Mouse (Mus musculus): ENCODE data around the gene Gm49711. TPM values are rescaled to one million over a fixed set of nuclear protein-coding genes. Genes with fewer than 3 reads are reported as not detected.

Gm49711 gene
- total RNA-seq, 4 experiments from 2014 or later = 0.39 TPM; not detected in 3

GRCm38 (mm10) chr16:92119013-92119515 is 60.9 kb downstream of the Gm49711 start:
- DNase-seq (ENCODE audit: low spot score in 2 of 2) = no peak

GRCm38 (mm10) chr16:92120899-92121531 is 62.9 kb downstream of the Gm49711 start:
- DNase-seq (ENCODE audit: low spot score in 2 of 2) = peak in 1 of 2 experiments; percentile 31

- no peak for DNase-seq (ENCODE audit: low spot score in 2 of 2)
These were observed 69.1 kb downstream of the Gm49711 start for GRCm38 (mm10) chr16:92127226-92127625.

DNA sequence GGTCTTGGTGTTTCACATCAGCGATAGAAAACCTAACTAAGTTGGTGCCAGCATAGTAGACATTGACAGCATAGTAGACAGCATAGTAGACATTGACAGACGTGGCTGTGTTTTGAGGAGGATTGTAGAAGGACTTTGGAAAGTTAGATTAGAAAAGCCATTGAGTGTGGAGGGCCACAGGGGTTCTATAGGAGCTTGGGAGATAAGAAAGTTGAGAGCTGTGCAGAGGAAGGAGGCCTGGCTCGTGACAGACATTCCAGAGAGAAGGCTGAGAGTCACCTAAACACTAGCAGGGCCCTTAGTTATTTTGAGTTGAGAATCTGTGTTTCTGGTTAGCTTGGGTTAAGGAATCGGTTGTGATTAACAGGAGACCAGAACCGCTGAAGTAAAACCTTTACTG is 69.5 kb downstream of the Gm49711 start:
- no peak for DNase-seq (ENCODE audit: low spot score in 2 of 2)

- no peak for DNase-seq (ENCODE audit: low spot score in 2 of 2)
These were observed 71.7 kb downstream of the Gm49711 start for GRCm38 (mm10) chr16:92129843-92130242.

- no peak for DNase-seq (ENCODE audit: low spot score in 2 of 2)
These were observed 74.4 kb downstream of the Gm49711 start for GRCm38 (mm10) chr16:92132511-92132910.

DNA sequence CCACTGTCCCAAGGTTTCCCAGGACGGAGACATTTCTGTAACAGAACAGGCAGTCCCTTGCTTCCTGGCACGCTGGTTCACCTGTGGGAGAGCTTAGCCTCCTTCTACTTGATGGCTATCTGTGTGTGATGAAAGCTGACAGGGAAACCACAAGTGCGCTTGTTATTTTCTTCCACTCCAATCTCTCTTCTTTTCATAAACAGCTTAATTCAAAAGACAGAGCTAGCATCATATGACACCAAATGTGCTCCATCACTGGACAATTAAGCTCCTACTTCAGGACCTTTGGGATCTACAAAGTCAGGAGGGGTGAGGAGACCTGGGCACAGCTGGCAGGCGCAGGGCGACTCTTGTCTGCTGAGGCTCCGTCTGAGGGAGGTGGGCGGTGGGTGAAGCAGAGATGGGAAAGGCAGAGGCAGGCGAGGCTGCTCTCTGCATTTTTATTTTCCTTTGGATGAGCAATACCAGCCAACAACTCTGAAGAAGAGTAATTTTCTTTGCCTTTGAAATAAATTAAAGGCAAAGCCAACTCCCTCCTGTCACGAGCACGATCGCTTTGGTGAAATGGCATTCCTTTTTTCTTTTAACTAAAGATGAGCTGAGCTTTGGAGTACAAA is 76.1 kb downstream of the Gm49711 start:
- no peak for DNase-seq (ENCODE audit: low spot score in 2 of 2)

DNA sequence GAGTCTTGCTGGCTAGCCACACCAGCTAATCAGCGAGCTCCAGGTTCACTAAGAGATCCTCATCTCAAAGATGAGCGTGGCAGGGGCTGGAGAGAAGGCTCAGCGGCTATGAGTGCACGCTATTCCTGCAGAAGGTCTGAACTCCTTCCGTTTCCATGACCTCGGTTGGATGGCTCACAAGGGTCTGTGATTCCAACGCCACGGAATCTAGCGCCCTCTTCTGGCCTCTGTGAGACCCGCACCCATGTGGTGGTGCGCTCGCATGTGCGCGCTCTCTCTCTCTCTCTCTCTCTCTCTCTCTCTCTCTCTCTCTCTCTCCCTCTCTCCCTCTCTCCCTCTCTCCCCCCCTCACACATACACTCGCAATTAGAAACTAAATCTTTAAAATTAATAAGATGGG is 78.2 kb downstream of the Gm49711 start:
- no peak for DNase-seq (ENCODE audit: low spot score in 2 of 2)

DNA sequence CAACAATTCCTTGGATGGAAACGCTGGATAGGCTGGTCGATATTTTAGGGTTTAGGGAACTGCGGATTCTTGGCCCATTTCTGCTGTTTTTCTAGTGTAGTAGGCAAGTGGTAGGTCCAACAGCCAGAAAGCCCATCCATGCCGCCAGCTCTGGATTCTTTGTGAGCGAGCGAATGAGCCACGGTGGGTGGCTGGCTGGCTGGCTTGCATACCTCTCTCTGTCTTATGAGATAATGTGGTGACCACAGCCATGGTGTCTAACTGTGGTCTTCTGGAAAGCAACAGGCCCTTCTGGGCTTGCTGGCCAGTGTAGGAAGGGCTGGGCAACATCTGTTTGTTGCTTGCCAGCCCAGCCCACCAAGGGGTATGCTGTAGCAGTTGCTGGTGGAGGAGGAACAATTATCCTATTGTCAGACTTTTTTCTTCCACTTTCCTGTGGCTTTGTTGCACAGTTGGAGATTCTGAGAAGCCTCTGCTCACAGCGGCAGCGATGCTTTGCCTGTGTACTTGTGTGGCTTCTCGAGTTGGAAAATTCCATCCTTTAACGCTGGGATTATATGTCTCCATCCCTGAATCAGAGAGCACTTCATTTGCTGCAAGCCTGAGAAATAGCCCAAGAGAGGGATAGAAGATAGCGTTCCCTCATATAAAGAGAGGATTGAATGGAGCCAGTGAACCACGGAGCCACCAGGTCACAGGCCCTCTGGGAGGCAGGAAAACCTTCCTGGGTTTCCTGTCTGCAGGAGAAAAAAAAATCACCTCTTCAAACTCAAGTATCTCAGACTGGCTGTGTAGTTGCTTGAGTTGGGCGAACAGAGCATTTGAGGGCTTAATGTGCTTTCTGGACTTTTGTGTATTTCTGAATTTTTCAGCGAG is 81.5 kb downstream of the Gm49711 start:
- no peak for DNase-seq (ENCODE audit: low spot score in 2 of 2)

DNA sequence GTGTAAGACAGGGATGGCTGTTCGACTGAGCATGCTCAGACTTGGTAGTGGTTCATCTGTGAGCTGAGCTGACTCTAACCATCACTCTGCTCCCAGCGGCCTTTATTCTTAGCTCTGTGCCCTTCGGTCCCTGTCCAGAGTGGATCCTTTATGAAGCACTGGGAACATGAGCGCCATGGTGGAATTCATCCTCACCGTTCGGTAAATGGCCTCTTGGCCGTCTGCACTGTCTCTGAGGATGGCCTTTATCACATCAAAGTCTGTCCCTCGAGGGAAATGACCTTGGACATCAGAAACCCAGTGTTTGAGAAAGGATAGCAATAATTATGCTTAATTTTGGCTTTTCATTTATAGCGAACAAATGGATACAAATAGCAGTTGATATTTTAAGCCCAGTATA is 82.2 kb downstream of the Gm49711 start:
- no peak for DNase-seq (ENCODE audit: low spot score in 2 of 2)

DNA sequence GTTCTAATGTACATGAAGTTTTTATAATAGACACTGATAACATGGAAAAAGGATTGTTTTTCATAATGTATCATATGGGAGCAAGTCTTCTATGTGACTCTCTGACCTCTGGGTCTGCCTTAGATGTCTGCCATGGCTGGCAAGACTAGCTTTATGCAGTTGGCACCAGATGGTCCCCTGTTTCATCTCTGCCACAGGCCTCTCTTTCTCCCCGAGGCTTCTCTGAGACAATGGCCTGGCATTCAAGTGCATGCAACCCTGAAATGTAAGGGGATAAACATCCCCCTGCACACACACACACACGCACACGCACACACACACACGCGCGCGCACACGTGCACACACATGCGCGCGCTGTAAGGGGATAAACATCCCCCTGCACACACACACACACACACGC is 82.9 kb downstream of the Gm49711 start:
- no peak for DNase-seq (ENCODE audit: low spot score in 2 of 2)

GRCm38 (mm10) chr16:92142426-92143012 is 84.4 kb downstream of the Gm49711 start:
- no peak for DNase-seq (ENCODE audit: low spot score in 2 of 2)

DNA sequence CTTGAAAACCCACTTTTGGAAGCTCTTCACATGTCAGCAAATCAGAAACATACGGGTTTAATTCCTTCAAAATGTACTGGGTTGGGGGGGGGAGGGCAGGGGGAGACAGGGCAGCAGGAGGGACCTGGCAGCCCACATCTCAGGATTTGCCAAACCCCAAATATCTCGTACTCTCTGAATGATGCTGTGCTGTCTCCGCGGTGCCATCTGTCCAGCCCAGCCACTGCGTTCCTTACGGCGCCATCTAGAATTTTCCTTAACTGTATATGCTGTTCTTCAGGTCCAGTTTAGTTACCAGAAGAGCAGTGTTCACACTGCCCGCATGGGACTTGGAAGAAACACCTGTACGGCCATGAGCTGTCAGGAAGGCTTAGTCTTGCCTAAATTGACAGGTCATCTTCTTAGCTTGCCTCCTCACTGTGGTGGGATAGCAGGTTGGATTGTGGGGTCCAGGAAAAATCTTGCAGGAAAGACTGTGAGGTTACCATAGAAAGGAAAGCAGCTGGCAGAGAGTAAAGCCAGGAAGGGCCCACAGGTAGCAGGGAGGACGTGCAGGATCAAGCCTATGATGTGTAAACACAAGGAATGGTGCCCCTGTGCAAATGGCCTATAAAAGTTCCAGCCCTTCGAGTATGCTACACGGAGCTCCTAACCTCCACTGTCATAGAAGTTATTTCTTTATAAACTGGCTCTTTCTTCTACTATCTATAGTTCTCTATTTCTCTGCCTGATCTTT is 89.7 kb downstream of the Gm49711 start:
- peak in 1 of 2 experiments; percentile 15 for DNase-seq (ENCODE audit: low spot score in 2 of 2)

GRCm38 (mm10) chr16:92148367-92148728 is 90.2 kb downstream of the Gm49711 start:
- no peak for DNase-seq (ENCODE audit: low spot score in 2 of 2)

- DNase-seq (ENCODE audit: low spot score in 2 of 2) = no peak
These were observed 92.9 kb downstream of the Gm49711 start for GRCm38 (mm10) chr16:92150975-92151374.

DNA sequence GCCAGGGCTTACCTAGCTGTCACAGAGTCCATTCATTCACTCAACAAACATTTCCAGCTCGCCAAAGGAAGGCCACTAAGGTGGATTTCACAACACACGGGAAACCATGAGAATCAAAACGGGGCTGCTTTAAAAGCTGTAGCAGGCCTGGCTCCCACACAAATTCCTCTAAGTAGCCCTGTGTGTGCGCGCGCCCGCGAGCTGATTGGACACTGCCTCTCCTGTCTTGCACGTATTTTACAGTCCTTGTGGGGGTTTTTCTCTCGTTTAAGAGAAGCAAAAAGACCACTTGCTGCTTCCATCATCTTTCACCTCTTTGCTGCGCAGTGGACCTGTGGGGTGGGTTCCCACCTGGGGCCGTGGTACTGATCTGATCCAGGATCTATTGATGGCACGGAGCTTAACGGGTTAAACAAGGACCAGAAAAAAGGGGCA is 99.9 kb downstream of the Gm49711 start:
- peak; percentile 26 to 55 for DNase-seq (ENCODE audit: low spot score in 2 of 2)

GRCm38 (mm10) chr16:92158461-92159091 is 100.5 kb downstream of the Gm49711 start:
- peak; percentile 55 to 71 for DNase-seq (ENCODE audit: low spot score in 2 of 2)

DNA sequence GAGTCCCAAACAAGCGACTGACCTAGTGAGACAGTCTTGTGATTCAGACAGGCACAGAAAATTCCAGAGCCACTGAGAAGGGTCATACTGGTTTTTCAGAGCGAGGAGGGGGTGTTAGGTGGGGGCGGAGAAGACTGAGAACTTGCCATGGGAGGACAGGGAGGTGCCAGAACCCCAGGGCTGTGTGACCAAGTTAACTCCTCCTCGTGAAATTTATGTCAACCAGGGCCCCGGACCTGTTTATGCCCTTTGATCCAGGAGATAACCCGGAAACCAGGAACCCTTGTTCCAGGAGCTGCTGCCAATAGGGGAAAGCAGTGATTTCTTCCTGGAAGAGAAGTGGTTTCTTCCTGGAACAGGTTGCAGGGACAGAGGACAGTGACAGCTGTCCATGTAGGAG is 101.0 kb downstream of the Gm49711 start:
- peak in 1 of 2 experiments; percentile 10 for DNase-seq (ENCODE audit: low spot score in 2 of 2)

DNA sequence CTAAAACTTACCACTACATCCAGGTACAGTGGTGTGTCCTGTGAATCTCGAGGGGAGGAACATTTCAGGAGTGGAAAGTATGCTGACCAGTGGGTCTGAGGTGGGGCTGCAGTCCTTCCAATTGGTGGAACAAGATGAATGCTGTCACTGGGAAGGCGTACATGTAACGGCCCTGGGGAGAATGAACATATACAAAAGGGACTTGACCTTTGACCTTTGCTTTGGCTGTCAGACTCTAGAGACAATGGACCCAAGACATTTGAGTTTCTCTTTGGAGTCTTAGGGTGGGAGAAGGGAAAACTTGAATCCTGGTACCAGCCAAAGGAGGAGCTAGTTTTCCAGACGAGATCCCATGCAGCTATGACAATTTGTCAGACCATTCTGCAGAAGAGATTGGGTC is 104.2 kb downstream of the Gm49711 start:
- no peak for DNase-seq (ENCODE audit: low spot score in 2 of 2)

DNA sequence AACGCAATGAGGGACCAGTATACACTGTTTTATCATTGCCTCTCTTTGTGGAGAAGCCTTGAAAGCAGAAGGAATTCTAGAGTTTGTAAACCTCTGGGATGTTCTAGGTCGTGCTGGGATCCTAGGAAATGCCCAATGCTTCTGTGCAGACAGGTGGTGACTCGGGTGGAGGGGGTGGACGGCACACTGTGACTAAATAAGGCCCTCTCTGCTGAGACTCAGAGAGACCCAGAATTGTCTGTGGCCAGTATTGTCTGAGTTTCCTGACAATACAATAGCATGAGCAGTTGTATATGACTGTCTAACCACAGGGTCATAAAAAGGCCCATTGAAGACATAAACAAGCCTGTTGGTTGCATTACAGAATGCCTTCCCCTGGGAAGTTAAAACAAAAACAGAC is 105.4 kb downstream of the Gm49711 start:
- DNase-seq (ENCODE audit: low spot score in 2 of 2) = no peak

GRCm38 (mm10) chr16:92176052-92176451 is 117.9 kb downstream of the Gm49711 start:
- DNase-seq (ENCODE audit: low spot score in 2 of 2) = no peak

Data from layer of hippocampus, adult 8-10 months (tissue).